Mouse (Mus musculus) midbrain, postnatal 0 days (tissue): ENCODE measurements at regions not wholly inside any gene's neighbourhood (a gene's known extent, or its start where the extent isn't known, plus 50 kb on each side); places are given as distances from the start of the nearest gene placed in this dataset.

ENCODE experiments used
- ATAC-seq: fragments of 200-750 bp; cut with Nextera tagmentation; 2 replicates; pipeline ENCODE4 v1.8.0; 2017; ENCODE audit warnings: moderate number of reproducible peaks, mild to moderate bottlenecking, moderate TSS enrichment, moderate library complexity; ENCODE audit not compliant: low FRiP score
- DNase-seq: peaks from one replicate; pipeline ENCODE4 v3.0.0-alpha.2; 2015; ENCODE audit warnings: low spot score
- H3K27ac ChIP-seq: fragments of 300-500 bp; sonication (generic); 2 replicates; pipeline ENCODE4 v1.5.1; 2014; ENCODE audit warnings: low read depth, mild to moderate bottlenecking, low read length, mixed read lengths
- H3K27me3 ChIP-seq: fragments of 300-500 bp; sonication (generic); 2 replicates; pipeline ENCODE4 v1.6.1; 2014; ENCODE audit warnings: low read length, control low read depth, mixed read lengths; ENCODE audit not compliant: insufficient read depth
- H3K36me3 ChIP-seq: fragments of 300-500 bp; sonication (generic); 2 replicates; pipeline ENCODE4 v1.6.1; 2014; ENCODE audit warnings: low read length, control low read depth, mixed read lengths; ENCODE audit not compliant: insufficient read depth
- H3K4me1 ChIP-seq: fragments of 300-500 bp; sonication (generic); 2 replicates; pipeline ENCODE4 v1.6.1; 2014; ENCODE audit warnings: mild to moderate bottlenecking, control low read depth, antibody characterized with exemption, low read length, mixed read lengths; ENCODE audit not compliant: insufficient read depth
- H3K4me2 ChIP-seq: fragments of 300-500 bp; sonication (generic); 2 replicates; pipeline ENCODE4 v1.6.1; 2014; ENCODE audit warnings: low read depth, mild to moderate bottlenecking, low read length, mixed read lengths; ENCODE audit not compliant: poor library complexity, severe bottlenecking
- H3K4me3 ChIP-seq: fragments of 300-500 bp; sonication (generic); 2 replicates; pipeline ENCODE4 v1.5.1; 2014; ENCODE audit warnings: low read depth, mild to moderate bottlenecking, low read length, moderate library complexity
- H3K9ac ChIP-seq: fragments of 300-500 bp; sonication (generic); replicated peaks from 2 replicates; pipeline ENCODE4 v1.6.1; 2014; ENCODE audit warnings: mild to moderate bottlenecking, low read length, moderate library complexity, mixed read lengths; ENCODE audit not compliant: poor library complexity, severe bottlenecking
- H3K9me3 ChIP-seq: fragments of 300-500 bp; sonication (generic); 2 replicates; pipeline ENCODE4 v1.6.1; 2016; ENCODE audit warnings: low read length, control low read depth
- CTCF ChIP-seq: IDR thresholded peaks from 2 replicates; pipeline ENCODE4 v1.5.1; 2016; ENCODE audit warnings: antibody characterized with exemption, mild to moderate bottlenecking
- WGBS: fragments of 180-500 bp; shearing (Covaris S2); extraction: QIAGEN DNeasy Blood & Tissue Kit; methylation state at CpG from one replicate; pipeline ENCODE4 v1.1.7; 2014; 5-methylcytosine and 5-hydroxymethylcytosine counted together

DNA sequence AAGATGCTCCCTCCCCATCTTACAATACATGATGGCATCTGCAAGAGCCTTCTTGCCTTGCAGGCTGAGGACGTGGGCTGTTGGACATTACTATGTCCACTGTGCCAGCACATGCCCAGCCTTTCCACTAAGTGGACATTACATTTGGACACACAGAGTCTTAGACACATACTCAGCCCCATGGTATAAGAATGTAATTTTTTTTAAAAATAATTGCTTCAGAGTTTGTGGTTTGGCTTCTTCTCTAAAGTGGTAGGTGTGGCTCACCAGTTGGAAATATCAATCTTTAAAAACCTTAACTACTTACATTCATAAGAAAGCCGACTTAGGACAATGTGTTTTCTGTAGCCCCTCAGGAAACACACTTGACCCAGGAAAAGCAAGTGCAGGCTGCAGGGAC, 299.7 kb upstream of the Thbs1 start:
- no peaks in the 10 kb centered on the region for H3K27me3 ChIP-seq
- ATAC-seq (no peak), DNase-seq (no peak)
- H3K9ac ChIP-seq = no peak overlapping the region
- TF ChIP-seq CTCF = no peak
- H3K4me3 ChIP-seq = no peak overlapping the region
- H3K4me2 ChIP-seq = no peak overlapping the region
- H3K36me3 ChIP-seq = no peaks in the 10 kb centered on the region
- WGBS = 91% methylated on average over 2 of the region's 2 CpGs
- no peak overlapping the region for H3K27ac ChIP-seq
- H3K4me1 ChIP-seq = no peaks in the 10 kb centered on the region
- no peaks in the 10 kb centered on the region for H3K9me3 ChIP-seq

- no peak overlapping the region for H3K4me3 ChIP-seq
- no peak overlapping the region for H3K27ac ChIP-seq
- H3K9ac ChIP-seq = no peak overlapping the region
- DNase-seq (no peak), ATAC-seq (no peak)
- no peaks in the 10 kb centered on the region for H3K9me3 ChIP-seq
- WGBS = 91% methylated on average over 3 of the region's 3 CpGs
- no peaks in the 10 kb centered on the region for H3K4me1 ChIP-seq
- no peak overlapping the region for H3K4me2 ChIP-seq
- H3K27me3 ChIP-seq = no peaks in the 10 kb centered on the region
- TF ChIP-seq CTCF = no peak
- H3K36me3 ChIP-seq = no peaks in the 10 kb centered on the region
Observed at GRCm38 (mm10) chr2:117819701-117820225, 291.9 kb upstream of the Thbs1 start.

DNA sequence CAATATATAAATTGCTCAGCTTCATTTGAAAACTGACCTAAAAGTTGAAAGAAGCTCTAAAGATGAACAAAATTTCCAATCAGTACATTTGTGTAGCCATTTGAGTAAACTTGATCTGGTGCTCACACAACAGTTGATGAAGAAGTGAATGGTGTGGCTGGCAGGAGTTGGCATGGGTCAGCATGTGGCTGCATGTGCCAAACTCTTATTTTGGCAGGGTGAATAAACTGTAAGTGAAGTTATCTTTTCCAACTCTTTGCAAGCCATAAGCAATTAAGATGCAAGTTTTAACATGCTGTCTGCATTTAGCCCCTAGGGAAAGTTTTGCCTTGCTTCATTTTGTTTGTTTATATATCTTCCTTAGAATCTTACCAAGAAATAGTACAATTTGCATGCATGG, 291.0 kb upstream of the Thbs1 start:
- Histone ChIP-seq H3K4me3 (no peak overlapping the region), H3K9me3 (no peaks in the 10 kb centered on the region), H3K9ac (no peak overlapping the region), H3K4me1 (no peaks in the 10 kb centered on the region), H3K27ac (no peak overlapping the region), H3K4me2 (no peak overlapping the region), H3K27me3 (no peaks in the 10 kb centered on the region), H3K36me3 (no peaks in the 10 kb centered on the region)
- TF ChIP-seq CTCF = no peak
- no peak for ATAC-seq
- DNase-seq = no peak

DNA sequence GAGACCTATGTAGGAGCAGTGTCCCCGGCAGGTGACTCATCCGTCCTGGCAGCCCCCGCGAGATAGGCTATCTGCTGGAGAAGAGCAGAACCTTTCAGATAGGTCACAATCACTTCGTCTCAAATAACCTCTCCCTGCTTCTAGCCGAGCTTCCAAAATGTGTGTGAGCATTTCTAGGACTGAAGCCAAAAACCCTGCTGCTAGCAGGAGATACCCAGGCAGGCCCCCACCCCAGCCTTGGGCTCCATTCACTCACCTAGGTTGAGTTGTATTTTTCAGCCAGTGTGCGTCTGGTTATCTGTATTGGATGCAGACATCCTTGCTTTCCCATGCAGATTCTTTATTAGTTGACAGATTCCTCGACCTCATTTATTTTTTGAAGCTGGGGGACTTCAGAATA, 286.6 kb upstream of the Thbs1 start:
- DNase-seq = no peak
- 80% methylated on average over 8 of the region's 8 CpGs for WGBS
- Histone ChIP-seq H3K9me3 (no peaks in the 10 kb centered on the region), H3K27ac (no peak overlapping the region), H3K27me3 (no peaks in the 10 kb centered on the region), H3K36me3 (no peaks in the 10 kb centered on the region), H3K4me3 (no peak overlapping the region), H3K9ac (no peak overlapping the region), H3K4me2 (no peak overlapping the region), H3K4me1 (no peaks in the 10 kb centered on the region)
- TF ChIP-seq CTCF = no peak
- ATAC-seq = no peak

GRCm38 (mm10) chr2:117827278-117827677, 284.4 kb upstream of the Thbs1 start:
- H3K9me3 ChIP-seq = no peaks in the 10 kb centered on the region
- no peak overlapping the region for H3K4me3 ChIP-seq
- DNase-seq (no peak), ATAC-seq (no peak)
- no peaks in the 10 kb centered on the region for H3K4me1 ChIP-seq
- no peak overlapping the region for H3K27ac ChIP-seq
- no peak overlapping the region for H3K9ac ChIP-seq
- no peaks in the 10 kb centered on the region for H3K36me3 ChIP-seq
- TF ChIP-seq CTCF = no peak
- no peak overlapping the region for H3K4me2 ChIP-seq
- WGBS = 82% methylated on average over 3 of the region's 3 CpGs
- no peaks in the 10 kb centered on the region for H3K27me3 ChIP-seq

DNA sequence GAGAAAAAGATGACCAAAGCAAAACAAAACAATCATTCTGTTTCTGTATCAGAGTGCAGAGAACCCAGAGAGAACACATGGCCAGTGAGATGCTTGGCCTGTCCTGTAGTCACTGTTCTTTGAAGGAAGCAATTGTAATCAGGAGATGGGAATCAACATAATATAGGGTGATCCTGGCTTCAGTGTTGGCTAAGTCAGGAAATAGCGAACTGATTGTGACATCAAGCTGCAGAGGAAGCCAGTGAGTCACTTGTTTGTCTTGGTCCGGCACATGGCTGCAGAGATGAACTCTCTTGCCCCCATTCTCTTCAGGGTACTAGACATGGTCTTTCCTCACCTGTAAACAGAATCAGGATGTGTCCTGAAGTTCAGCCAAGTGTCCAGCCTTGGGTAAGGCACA, 273.3 kb upstream of the Thbs1 start:
- Histone ChIP-seq H3K4me2 (no peak overlapping the region), H3K27me3 (no peaks in the 10 kb centered on the region), H3K36me3 (no peaks in the 10 kb centered on the region), H3K4me3 (no peak overlapping the region), H3K27ac (no peak overlapping the region), H3K9me3 (no peaks in the 10 kb centered on the region), H3K4me1 (no peaks in the 10 kb centered on the region), H3K9ac (no peak overlapping the region)
- TF ChIP-seq CTCF = no peak
- WGBS = 87% methylated on average over 2 of the region's 2 CpGs
- no peak for DNase-seq
- ATAC-seq = no peak
